Mouse (Mus musculus) erythroblast, embryonic 14.5 days (primary cell): Measurements from ENCODE around the gene Vmn1r184. TPM values are rescaled to one million over a fixed set of nuclear protein-coding genes. Genes with fewer than 3 reads are reported as not detected.
"Not testable (repeated sequence)": the region's sequence is repeated elsewhere in the genome, so short reads cannot be mapped to it uniquely, and the experiment has no call there.

Experiments
- H3K27me3 ChIP-seq: 2 replicates; pipeline ENCODE4 v1.6.1; 2012; ENCODE audit warnings: inconsistent platforms; ENCODE audit not compliant: control insufficient read depth
- H3K36me3 ChIP-seq: 2 replicates; pipeline ENCODE4 v1.6.1; 2012; ENCODE audit warnings: mild to moderate bottlenecking, inconsistent platforms; ENCODE audit not compliant: control insufficient read depth
- H3K4me1 ChIP-seq: 2 replicates; pipeline ENCODE4 v1.6.1; 2012; ENCODE audit warnings: inconsistent platforms; ENCODE audit not compliant: control insufficient read depth
- H3K4me3 ChIP-seq: replicated peaks from 2 replicates; pipeline ENCODE3; 2012; ENCODE audit warnings: moderate library complexity, mild to moderate bottlenecking, inconsistent platforms
- H3K9me3 ChIP-seq: 2 replicates; pipeline ENCODE4 v1.6.1; 2012; ENCODE audit warnings: low read length, inconsistent platforms, mixed read lengths; ENCODE audit not compliant: control insufficient read depth
- polyA plus RNA-seq: library from polyadenylated mRNA; stranded (reverse); fragments of >175 nt; gene quantifications from 2 replicates; pipeline ENCODE4 v1.2.3, GENCODE M21; 2012

Gene Vmn1r184
- polyA plus RNA-seq: not detected in 2 replicates

- not testable (repeated sequence) for H3K27me3 ChIP-seq, H3K9me3 ChIP-seq, H3K36me3 ChIP-seq, H3K4me3 ChIP-seq, H3K4me1 ChIP-seq
Observed at GRCm38 (mm10) chr7:26260034-26260433, at the start of gene Vmn1r184. Vmn1r184 (plus strand) TSS chr7:26260334.

DNA sequence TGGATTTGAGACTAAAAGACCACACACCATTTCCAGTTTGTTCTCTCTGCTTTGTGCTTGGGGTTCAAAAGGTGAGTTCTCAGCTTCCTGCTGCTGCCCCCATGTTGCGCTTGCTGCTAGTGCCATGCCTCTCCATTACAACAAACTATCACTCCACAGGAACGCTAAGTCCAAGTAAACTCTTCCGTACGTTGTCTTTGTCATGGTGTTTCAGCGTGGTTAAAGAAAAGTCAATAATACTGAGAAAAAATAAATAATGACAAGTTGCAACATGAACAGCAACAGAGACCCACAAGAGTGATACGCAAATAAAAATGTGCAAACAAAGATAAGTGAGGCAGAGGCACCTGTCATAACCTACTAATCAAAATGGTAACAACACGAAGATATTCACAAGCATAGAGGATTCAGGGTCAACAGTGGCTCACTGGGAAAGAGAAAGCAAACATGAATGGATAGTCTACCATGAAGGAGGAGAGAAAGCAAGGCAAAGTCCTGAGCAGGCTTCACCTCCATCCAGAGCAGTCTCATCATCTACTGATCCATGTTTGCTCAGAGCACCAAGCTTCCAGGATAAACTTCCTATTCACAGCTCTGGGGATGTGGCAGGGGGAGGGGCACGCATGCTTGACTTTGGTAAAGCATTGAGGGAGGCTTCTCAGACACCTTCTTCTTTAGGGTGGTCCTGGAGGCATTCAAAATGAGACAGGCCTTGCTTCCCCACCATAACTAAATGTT lies 43.5 kb downstream of the Vmn1r184 start:
- H3K4me3 ChIP-seq, H3K27me3 ChIP-seq, H3K36me3 ChIP-seq, H3K4me1 ChIP-seq: not testable (repeated sequence)
- H3K9me3 ChIP-seq: peaks cover 14% of the 10 kb centered on the region

DNA sequence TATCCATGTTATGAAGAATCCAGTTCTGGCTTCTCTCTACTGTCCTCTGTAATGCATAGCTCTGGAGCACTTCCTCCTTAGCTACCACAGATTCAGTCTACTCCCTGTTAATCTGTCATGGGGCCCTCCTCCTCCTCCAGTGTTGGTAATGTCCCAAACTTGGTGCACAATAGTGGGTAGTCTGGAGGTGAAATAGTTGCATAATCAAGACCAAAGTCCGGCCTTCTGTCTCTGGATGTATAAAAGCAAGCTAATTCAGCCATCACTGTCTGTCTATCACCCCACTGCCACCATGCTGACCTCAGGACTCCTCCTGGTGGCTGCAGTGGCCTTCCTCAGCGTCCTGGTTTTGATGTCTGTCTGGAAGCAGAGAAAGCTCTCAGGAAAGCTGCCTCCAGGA lies 46.8 kb downstream of the Vmn1r184 start, which contains the start of gene Cyp2a4:
TSS of gene Cyp2a4 (plus strand) at position 244 of the 400 bp plus-strand sequence.
- not testable (repeated sequence) for H3K4me3 ChIP-seq, H3K36me3 ChIP-seq, H3K27me3 ChIP-seq, H3K4me1 ChIP-seq
- H3K9me3 ChIP-seq: peaks cover 16% of the 10 kb centered on the region

GRCm38 (mm10) chr7:26311786-26312185 lies 51.7 kb downstream of the Vmn1r184 start:
- not testable (repeated sequence) for H3K4me3 ChIP-seq, H3K4me1 ChIP-seq, H3K27me3 ChIP-seq, H3K36me3 ChIP-seq
- H3K9me3 ChIP-seq: peaks cover 15% of the 10 kb centered on the region

DNA sequence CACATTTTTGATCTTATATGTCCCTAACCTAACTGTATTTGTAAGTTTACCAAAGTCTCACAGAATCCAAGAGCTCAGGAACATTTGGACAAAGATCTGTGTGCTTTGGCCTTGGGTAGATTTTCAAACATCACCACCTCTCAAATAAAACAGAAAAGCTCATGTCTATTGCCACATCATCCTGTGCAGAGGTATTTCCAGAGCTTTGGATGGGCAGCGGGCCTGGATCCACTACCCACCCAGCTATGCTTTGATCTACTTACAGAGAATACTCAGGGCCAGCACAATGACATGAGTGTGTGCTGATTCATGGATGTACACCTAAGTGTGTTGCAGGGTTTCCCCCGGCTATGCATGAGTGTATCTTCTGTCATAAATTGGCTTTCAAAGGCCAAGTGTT lies 55.1 kb downstream of the Vmn1r184 start:
- H3K4me1 ChIP-seq, H3K36me3 ChIP-seq, H3K27me3 ChIP-seq, H3K9me3 ChIP-seq, H3K4me3 ChIP-seq: not testable (repeated sequence)

DNA sequence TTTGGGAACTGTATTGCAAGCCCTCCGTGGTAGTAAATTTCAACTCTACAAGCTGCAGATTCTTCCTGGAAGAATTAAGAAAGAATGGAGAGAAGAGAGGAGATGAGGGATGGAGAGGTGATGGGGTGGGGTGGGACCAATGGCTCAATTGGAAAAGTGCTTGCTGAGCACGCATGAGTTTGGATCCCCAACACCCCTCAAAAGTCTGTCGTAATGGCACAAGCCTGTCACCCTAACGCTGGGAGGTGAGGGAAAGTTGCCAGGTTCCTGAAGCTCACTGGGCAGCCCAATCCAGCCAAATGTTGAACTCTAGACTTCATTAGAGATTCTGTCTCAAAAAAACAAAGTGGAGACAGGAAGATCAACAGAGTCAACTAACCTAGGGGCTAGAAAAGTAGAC lies 55.7 kb downstream of the Vmn1r184 start:
- not testable (repeated sequence) for H3K27me3 ChIP-seq, H3K4me1 ChIP-seq, H3K36me3 ChIP-seq, H3K4me3 ChIP-seq, H3K9me3 ChIP-seq

Other genes starting within 250 kb of the Vmn1r184 start
- gene Cyp2b13, start 198.8 kb upstream of the Vmn1r184 start, polyA plus RNA-seq: not detected in 2 replicates
- not detected in 2 replicates for gene Cyp2b9, start 86.9 kb upstream of the Vmn1r184 start, polyA plus RNA-seq
- gene Cyp2a4, start 46.8 kb downstream of the Vmn1r184 start, polyA plus RNA-seq: not detected in 2 replicates
- gene Nlrp9c, start 143.4 kb downstream of the Vmn1r184 start, polyA plus RNA-seq: not detected in 2 replicates
- gene Nlrp4a, start 174.8 kb downstream of the Vmn1r184 start, polyA plus RNA-seq: not detected in 2 replicates